Mouse (Mus musculus) CD4-positive, CD25-positive, alpha-beta regulatory T cell, adult 4 months (primary cell): ENCODE measurements around the gene Ccdc180. TPM values are rescaled to one million over a fixed set of nuclear protein-coding genes. Genes with fewer than 3 reads are reported as not detected.

Experiments used
- ATAC-seq: one replicate; pipeline ENCODE4 v1.8.0; 2017
- polyA plus RNA-seq, 2 experiments: library from polyadenylated mRNA; unstranded; fragments of 100-300 nt; shearing (Covaris generic); gene quantifications; one replicate each; pipeline ENCODE4 v1.2.1; 2017

Gene Ccdc180
- polyA plus RNA-seq, 2 experiments from 2014 or later = 0.13 to 0.16 TPM

GRCm38 (mm10) chr4:45911876-45912275, 21.8 kb downstream of the Ccdc180 start:
- ATAC-seq = no peak

GRCm38 (mm10) chr4:45917091-45917490, 27.0 kb downstream of the Ccdc180 start:
- no peak for ATAC-seq

GRCm38 (mm10) chr4:45921663-45922435, 31.7 kb downstream of the Ccdc180 start:
- no peak for ATAC-seq

GRCm38 (mm10) chr4:45924011-45924410, 33.9 kb downstream of the Ccdc180 start:
- no peak for ATAC-seq

- no peak for ATAC-seq
Measured at GRCm38 (mm10) chr4:45928561-45928960, 38.5 kb downstream of the Ccdc180 start.

GRCm38 (mm10) chr4:45941628-45942044, 51.5 kb downstream of the Ccdc180 start:
- peak; percentile 57 for ATAC-seq

- no peak for ATAC-seq
Measured at GRCm38 (mm10) chr4:45947729-45948128, 57.6 kb downstream of the Ccdc180 start.

GRCm38 (mm10) chr4:45949109-45949848, 59.2 kb downstream of the Ccdc180 start:
- ATAC-seq = no peak

GRCm38 (mm10) chr4:45951830-45952229, 61.7 kb downstream of the Ccdc180 start:
- no peak for ATAC-seq

GRCm38 (mm10) chr4:45953025-45953919, 63.2 kb downstream of the Ccdc180 start:
- ATAC-seq = no peak

- ATAC-seq = no peak
Measured at GRCm38 (mm10) chr4:45955235-45955634, 65.1 kb downstream of the Ccdc180 start.

- no peak for ATAC-seq
Measured at GRCm38 (mm10) chr4:45956131-45956530, 66.0 kb downstream of the Ccdc180 start.

- ATAC-seq = no peak
Measured at GRCm38 (mm10) chr4:45956706-45957105, 66.6 kb downstream of the Ccdc180 start.

GRCm38 (mm10) chr4:45964771-45965439, 74.8 kb downstream of the Ccdc180 start, which contains the start of gene Tdrd7:
Gene Tdrd7 (plus strand): TSS chr4:45965334.
- no peak for ATAC-seq

- no peak for ATAC-seq
Measured at GRCm38 (mm10) chr4:45965737-45966447, 75.8 kb downstream of the Ccdc180 start.

GRCm38 (mm10) chr4:45966716-45967115, 76.6 kb downstream of the Ccdc180 start:
- no peak for ATAC-seq

GRCm38 (mm10) chr4:45967479-45968341, 77.6 kb downstream of the Ccdc180 start:
- ATAC-seq = no peak

GRCm38 (mm10) chr4:45969051-45969450, 78.9 kb downstream of the Ccdc180 start:
- ATAC-seq = no peak

- ATAC-seq = no peak
Measured at GRCm38 (mm10) chr4:45970048-45970560, 80.0 kb downstream of the Ccdc180 start.

GRCm38 (mm10) chr4:45971806-45972447, 81.8 kb downstream of the Ccdc180 start:
- peak; percentile 85 for ATAC-seq
